Mouse (Mus musculus): Measurements from ENCODE around the gene Stard13. TPM values are rescaled to one million over a fixed set of nuclear protein-coding genes. Genes with fewer than 3 reads are reported as not detected.

Gene Stard13
- total RNA-seq, 4 experiments from 2014 or later, result 12.5 to 17.0 (median 14.7) TPM

DNA sequence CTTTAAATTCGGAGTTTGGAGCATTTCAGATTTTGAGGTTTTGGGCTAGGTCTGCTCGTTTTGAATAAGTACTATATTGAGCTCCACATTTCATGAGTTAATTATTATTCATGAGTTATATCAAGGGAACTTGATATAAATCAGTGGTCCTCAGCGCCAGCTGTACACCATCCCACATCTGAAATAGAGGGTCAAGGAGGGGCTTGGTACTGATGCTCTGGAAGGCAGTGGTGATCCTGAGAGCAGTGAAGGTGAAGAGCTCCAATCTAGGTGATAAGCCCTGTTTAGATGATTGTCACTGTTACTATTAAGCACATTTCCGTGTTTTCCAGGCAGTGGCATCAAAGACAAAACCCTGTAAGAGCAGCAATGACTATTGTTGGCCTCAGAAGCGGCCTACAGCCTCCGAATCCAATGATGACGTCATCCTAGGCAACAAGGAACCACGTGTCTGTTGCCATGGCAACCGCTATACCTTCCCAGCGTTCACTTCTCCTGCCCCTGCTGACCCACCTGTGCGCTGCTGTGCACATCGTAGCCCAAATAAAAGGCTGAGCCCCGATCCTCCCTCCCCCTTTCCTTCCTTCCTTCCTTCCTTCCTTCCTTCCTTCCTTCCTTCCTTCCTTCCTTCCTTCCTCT is 5.2 kb downstream of the Stard13 start:
- DNase-seq, result no peak

DNA sequence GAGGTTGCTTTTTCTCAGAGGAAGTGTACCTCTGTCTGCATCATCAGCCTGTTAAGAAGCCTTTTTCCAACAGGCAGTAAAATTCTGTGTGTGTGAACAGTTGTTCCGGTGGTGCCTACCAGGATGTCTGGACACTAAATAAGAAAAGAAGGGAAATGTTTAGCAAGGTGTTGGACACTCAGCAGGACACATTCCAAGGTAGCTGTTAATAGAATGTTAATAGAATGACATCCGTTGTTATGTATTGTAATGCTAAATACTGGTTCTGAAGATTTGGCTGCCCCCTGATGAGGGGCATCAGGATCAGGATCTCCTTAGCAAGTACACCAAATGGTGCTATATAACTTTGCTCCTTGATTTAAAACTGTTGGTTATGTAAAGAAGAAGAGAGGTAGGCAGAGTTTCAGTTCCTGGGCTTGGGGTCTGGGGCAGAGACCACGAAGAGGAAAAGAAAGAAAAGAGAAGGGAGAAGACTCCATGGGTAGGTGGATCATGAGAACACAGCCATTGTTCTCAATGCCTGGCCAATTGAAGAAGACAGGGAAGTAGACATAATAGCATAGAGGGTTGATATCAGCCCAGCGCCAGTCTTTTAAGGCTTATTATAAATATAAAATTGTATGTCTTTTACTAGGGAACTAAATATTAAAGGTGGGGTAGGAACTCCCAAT is 9.8 kb downstream of the Stard13 start:
- no peak for DNase-seq

DNA sequence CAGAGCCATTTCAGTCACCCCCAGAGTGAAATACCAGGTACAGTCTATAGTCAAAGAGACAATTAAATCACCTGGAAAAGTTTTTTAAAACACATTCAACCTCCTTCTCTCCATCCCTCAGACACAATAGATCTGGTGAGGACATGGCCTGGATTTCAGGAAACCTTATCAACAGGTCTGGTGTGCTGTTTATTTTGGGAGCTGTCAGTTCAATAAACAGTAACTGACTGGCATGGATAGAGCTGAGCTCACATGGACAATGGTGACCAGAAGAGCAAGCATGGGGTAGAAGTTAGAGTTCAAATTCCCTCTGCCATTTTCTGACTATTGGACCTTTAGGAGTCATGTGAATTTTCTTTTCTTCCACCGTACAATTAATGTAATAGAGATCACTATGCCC is 10.8 kb downstream of the Stard13 start:
- DNase-seq, result no peak

DNA sequence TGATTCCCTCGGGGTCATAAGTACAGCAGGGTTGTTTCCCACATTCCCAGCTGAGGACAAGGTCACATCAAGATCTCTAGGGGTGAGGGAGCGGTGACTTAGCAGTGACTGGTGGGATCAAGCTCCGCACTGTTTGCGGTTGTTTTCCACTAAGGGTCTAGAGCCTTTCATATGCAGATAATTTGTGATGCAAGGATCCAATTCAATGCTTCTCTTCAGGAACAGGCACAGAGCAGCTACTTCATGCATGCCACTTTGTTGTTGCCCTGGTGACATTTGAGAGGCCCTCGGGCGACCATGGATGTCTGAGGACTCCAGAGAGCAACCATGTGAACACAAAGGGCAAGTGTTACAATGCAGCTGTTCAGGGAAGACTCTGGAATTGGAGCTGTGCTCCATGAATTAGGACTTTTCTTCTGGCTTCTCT is 14.9 kb downstream of the Stard13 start:
- DNase-seq, result no peak

DNA sequence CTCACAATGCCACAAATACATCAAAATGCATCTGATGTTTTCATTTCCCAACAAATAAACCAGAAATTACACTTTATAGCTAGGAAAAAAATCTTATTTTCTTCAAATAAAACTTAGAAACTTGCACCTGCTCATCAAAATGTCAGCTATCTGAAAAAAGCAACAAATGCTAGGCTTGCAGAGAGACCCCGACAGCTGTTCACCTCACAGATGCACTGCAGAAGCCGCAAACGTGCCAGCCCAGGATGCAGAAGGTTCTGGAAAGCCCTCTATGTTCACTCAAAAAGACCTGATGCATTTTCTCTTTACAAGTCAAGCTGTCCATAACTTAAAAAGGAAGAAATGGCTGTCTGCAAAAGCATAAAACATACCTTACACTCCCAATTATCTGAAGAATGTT is 20.5 kb downstream of the Stard13 start:
- DNase-seq, result no peak

DNA sequence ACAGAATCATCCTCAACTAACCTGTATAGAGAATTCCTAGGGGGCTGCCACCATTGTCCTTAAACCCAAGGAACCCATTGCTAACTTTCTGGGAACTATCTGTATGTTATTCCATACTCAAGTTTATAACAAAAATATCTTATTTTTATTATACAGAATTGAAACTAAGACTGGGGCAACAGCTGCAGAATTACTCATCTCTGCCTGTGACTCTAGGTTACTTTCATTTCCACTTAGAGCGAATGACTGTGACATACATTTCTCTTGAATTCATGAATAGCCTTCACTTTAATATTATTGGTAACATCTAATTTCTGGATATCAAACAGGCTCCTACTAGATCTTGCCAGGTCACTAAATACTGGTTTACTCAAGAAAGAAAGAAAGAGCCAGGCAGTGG is 22.8 kb downstream of the Stard13 start:
- no peak for DNase-seq

DNA sequence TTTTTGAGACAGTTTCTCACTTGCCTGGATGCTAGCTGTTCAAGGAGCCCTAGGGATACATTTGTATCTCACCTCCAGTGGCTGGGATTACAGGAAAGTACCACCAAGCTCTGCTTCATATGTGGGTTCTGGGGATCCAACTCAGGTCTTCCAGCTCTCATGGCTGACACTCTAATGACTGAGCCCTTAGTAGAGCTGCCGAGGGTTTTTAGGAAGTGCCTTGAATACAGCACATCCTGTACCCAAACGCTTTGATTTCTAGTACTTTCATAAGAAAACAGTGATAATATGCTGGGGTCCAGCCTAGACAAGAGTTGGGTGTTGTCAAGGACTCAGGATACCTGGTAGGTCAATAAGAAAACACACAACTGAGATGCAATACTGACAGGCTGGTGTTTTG is 23.6 kb downstream of the Stard13 start:
- DNase-seq, result no peak

DNA sequence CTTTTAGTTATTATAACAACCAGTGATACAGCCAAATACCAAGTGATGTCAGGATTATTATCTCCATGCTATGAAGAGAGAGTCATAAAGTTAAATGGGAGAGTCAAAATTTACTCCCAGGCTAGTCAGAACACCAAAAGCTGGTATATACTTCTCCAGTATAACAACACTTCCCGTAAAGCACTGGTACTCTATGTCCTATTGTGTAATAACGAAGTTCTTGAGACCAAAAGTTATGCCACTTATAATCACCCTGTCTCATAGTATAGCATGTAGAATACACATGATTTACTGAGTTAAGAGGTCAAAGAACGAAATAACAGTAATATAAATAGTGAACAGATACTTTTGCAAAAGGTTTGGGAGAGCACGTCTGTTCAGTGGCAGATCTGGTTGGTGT is 28.6 kb downstream of the Stard13 start:
- no peak for DNase-seq

DNA sequence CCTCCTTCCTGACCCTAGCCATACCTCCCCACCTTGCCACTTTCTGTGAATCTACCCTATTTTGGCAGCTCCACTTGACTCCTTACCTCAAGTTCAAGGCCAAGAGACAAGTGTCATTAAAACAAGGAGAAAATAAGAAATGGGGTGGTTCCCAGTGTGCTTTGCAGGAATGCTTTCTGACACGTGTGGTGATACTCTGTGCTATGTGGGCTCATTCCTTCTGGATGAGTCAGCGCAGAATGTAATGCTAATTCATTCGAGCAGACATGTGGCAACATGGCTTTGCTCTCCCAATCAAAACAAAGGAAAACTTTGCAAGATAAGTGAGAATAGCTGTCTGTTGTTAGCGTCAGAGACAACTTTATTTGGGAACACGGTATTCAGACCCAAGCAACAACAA is 30.7 kb downstream of the Stard13 start:
- DNase-seq, result no peak

DNA sequence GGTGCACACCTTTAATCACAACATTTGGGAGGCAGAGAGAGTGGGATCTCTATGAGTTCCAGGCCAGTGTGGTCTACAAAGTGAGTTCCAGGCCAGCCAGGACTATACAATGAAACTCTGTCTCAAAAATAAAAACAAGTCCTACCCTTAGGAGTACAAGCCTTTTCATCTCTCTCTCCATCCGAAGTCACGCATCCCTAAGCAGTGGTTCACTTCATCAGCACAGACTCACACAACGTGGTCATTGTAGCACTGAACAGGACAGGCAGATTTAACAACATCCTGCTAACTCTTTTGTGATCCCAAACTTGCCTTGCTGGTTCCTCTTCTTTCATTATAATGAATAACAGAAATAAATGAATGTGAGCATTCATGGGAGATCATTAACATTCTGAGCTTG is 32.4 kb downstream of the Stard13 start:
- DNase-seq, result no peak

DNA sequence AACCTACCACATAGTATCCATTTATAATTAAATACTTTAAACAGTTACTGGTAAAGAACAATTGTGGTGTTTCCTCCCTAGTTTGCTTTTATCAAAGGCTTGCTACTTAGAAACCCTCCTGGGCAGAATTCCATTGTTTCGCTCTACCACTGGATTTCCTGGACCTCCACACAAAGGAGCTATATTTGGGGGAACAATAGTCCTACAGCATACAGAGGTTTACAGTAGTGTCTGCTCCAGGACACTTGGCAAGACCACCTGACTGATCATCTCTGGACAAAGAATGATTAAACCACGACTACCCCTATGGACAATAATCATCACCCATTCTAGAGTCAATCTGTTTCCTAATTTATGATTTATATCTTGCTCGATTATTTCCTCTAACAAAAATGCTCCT is 34.4 kb downstream of the Stard13 start:
- no peak for DNase-seq

DNA sequence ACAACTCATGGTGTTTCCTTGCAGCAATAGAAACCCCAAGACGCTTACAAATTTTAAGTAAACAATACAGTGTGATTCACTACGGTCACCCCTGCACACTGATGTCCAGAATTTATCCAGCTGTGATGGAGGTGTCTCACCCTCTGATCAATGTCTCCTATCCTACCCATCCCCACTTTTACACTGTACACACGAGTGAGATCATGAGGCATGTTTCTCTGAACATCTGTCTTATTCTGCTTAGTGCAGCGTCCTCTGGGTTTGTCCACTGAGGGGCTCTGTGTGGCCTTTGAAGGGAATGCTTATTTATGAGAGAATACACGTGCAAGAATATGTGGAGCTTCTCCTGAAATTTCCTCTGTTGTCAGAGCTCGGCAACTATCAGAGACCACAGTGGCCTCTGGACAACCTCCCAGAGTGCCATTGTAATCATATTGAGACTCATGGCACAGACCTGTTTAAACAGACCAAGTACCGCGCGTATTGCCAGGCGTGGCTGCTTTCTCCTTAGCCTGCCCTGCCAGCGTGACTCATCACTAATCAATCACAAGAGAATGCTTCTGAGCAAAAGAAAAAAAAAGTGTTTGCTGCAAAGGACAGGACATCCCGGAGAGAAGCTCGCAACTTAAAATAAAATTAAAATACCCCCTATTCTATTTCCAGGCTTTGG is 36.9 kb downstream of the Stard13 start:
- DNase-seq, result peak; percentile 43

DNA sequence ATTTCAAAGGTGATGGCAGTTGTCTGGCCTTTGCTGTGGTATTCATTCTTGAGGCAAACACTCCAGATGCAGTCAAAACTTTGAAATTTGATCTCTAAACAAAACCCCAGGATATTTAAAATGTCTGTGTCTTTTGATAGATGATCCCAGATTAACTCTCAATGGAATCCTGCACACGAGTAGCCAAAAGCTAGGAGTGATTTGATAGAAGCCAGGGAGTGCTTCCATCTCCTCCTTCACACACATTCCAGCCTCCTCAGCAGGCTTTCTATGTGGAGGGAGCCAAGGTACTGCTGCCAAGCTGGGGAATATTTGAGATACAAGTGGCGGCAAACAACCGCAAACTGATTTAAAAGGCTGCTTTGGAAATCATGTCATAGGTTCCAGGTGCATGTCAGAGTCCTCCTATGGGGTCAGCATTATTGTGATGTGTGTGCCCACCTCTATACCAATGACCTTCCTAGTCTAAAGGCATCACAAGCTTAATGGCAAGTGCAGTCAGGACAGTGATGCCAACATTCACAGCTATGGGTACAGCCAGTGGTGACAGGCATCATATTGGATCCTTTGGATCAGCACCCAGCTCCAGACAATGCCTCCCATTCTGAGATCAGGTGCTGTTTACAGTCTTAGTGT is 39.6 kb downstream of the Stard13 start:
- DNase-seq, result no peak

DNA sequence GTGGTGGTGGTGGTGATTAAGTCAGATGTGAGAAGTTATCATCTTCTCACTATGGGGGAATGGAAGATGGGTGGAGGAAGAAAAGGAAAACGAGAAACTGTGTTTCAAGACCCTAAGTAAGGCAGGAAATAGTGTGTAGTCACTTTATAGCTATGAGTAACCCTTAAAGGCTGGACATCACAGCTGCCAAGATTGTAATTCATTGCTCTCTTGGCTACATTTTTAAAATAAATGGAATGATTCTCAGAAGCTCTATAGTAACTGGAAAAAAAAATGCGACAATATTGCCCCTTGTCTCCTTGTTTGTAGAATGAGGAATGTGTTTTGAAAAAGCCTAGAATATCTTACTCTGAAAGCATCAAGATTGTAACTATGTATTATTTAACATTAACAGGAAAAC is 41.4 kb downstream of the Stard13 start:
- no peak for DNase-seq

DNA sequence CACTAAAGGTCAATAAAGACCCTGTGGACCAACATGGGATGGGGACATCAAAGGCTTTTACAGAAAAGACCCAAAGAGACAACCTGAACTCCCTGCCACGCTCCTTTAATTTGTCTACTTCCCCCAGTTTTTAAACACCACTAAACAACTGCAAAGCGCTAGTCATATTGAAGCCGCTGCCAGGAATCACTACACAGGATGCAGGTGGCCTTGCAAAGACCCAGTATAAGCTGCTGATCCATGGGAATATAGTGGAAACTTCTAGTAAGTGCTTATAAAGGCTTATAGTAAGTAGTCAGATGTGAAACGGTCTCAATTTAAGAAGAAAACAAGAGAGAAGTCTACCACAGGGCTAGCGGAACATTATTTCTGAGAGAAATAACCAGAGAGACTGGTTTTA is 42.9 kb downstream of the Stard13 start:
- no peak for DNase-seq

DNA sequence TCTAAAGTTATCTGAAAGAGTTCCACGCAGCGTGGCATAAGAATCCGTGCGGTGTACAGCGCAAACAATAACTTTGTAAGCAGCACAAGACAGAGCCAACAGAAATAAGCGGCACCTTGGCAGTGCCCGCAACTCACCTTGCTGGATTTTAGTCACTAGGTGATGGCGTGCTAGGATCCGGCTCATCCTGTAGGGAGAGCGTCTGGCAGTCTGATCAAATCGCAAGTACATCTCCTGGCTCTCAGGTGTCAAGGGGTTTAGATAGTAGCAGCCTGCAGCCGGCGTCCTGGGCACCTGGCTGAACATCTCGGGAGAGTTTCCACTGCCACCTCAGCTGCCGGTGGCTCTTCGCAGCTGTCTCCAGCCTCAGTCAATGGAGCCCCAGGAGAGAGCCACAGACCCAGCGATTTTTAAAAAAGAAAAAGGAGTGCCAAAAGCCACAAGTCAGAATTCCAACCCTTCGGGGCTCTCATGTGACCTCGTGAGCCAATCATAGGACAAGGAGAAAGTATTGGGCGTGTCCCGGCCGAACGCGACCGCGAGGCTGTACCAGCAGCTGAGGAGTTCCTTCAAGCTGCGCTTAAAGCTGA is 43.8 kb downstream of the Stard13 start:
- DNase-seq, result peak; percentile 58

DNA sequence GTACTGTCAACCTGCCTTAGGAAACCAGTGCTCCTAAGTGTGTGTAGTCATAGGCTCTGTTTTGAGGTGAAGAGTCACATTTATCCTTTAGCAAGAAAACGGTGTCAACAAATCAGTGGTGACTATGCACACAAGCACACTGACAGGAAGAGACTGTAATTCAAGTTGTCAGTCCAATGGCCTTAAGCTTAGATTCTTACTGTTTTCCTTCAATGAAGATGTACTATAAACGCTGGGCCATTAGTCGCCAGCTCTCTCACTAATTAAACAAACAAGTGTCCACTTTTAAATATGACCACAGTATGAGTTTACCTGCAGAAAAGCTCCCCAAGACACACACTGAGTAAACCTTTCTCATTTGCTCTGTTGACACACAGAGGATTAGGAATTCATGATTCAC is 44.3 kb downstream of the Stard13 start:
- DNase-seq, result no peak

DNA sequence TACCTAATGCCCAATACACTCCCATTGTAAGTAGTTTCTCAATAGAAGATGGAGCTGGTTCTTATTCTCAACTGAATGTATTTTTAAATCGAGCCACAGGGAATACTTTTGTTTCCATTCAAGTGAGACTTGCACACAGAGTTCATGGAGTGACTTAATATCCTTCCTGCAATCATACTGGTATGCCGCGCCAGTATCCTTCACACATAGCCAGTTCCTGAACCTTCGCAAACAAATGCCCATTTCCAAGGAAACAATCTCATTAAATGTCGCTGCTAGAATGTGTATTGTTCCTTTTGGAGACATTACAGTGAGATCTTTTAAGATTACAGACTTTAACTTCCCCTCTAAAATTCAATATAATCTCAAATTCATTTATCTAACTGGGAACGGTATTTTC is 45.0 kb downstream of the Stard13 start:
- DNase-seq, result no peak

DNA sequence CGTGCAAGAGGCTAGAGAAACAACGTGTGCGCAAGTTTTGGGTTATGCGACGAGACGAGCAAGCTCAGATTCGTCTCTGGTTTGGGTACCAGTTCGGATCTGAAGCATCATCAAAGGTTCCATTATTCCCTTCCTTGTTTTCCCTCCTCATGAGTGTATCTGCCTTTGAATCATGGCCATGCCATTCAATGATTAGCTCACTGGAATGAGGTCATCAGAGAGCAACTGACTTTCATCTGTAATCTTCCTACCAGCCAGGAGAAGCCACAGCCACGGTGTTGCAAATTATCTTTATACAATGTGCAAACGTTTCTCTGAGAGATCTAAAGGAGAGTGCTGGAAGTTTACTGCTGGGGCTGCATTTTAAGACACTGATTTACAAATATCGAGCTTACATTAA is 46.3 kb downstream of the Stard13 start:
- DNase-seq, result no peak

DNA sequence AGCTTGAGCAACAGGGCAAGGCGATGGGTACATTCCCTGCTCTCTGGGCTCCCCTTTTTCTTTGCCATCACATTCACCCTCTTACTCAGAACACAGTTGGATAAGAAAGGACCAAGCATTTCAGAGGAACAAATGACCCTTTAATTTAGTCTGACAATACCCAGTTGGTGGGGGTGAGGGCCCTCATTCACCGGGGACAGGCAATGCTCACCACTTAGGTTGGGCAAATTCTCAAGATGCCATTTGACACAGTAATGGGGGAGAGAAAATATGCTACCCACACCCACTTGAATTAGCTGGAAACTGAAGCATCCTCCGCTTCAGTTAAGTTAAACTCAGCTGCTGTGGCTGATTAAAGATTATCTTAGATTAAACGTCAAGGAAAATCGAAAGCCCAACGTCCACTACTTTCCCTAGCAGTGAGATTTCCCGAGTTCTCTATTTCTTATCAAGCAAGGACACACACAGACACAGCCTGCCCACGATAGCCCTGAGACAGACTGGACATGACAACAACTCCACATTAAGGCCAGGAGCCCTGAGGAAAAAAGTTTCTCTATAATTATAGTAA is 48.3 kb downstream of the Stard13 start:
- DNase-seq, result no peak

DNA sequence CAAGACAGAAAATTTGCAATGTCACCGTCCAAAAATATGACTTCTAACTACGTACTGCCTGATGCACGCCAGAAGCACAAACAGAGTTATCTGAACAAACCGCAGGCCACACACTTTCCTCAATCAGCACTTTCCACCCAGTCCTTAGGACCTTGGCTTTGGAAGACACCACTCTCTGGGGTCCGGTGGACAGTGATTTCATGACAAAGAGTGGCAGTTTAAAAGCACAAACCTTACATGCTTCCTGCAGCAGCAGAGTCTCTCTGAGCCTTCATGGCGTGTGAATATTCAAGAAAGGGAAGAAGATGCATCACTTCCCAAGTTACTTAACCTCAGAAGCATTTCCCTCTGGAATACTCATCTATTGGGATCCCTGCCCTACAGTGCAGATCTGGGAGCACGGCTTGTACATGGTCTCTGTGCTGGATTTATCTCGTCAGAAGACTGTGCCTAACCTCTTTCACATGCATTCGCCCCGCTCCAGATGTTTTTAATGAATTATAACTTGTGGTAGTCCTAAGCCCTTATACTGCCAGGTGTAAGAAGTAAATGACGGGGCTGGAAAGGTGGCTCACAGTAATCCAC is 49.9 kb downstream of the Stard13 start:
- DNase-seq, result no peak

DNA sequence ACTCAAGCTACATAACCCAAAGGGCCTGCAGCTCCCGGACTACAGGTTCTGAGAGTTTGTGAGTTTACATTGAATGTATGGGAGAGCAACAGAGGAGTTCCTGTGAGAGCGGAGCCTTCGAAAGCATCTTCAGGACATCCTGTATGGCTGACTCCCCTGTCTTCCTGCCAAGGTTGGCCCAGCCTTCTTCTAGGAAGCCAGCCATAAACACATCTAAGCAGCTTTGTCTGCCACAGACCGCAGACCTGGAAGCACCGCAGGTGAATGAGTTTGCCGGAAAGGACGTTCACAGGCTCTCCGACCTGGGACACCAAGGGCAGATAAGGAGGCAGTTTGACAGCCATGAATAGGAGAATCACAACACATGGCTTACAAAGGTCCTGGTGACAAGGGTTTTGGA is 52.3 kb downstream of the Stard13 start:
- no peak for DNase-seq

Data from adrenal gland, adult 8-10 months (tissue).